Mouse (Mus musculus): ENCODE results near the gene Ankmy1.

DNA sequence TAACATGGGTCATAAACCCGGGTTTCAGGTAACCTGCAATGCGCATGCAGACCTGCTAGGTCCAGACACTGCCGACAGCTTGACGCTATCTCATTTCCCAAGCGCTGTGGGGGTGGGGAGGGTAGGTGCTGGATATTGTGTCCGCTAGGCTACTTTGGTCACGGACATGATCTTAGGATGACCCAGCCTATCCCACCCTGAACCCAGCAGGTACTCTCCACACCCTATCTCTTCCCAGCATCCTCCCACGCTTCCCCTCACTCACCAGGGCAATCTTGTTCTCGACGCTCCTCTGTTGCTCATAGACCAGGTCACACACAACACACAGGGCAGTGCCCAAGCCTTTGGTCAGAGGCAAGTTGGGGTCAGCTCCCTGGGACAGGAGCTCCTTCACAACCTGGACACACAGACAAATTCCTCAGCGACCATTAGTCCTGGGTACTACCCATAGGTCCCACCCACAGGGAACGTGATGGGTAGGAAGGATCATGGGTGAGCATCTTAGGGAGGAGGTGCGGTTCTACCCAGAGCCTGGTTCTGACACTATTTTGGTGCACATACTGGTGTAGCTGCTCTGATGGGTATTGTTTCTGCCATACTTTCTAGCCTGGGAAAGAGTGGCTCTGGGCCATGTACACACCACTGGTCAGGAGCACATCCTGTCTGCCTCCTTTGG is 24.5 kb downstream of the Ankmy1 start:
- no peak for TF ChIP-seq POLR2A (IDR thresholded peaks at IDR 0.05; ENCODE audit: borderline replicate concordance, low read depth, low read length)
- no peak for TF ChIP-seq CTCF (IDR thresholded peaks at IDR 0.05; ENCODE audit: low read depth, low read length)
